Mouse (Mus musculus) G1E-ER4 (cell line): ENCODE results near the gene Olfr871. TPM values are rescaled to one million over a fixed set of nuclear protein-coding genes. Genes with fewer than 3 reads are reported as not detected.

Source experiments
- GATA1 ChIP-seq: IDR thresholded peaks from one replicate; pipeline ENCODE4 v1.8.0; 2012; ENCODE audit warnings: low read length, inconsistent platforms
- polyA plus RNA-seq: library from polyadenylated mRNA; stranded (reverse); fragments of >175 nt; gene quantifications from 2 replicates; pipeline ENCODE4 v1.2.3, GENCODE M21; 2012

The Olfr871 gene
- polyA plus RNA-seq = not detected in 2 replicates

DNA sequence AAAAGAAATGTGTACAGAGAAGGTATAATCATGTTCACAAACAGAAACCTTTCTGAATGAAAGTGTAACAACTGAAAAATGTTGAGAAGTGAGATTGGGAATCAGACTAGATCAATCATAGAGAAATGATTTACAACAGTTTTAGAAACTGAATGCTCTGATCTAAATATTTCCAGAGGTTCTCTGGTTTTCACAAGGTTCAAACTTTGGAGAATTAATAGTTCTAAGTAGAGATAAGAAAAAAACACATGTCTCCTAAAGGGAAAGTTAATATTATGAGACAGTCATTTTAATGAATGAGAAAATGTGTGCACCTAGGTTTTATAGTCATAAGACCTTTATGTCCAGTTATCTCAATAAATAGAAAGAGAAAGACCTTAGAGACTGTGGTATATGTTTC is at the start of gene Olfr871:
Gene Olfr871 (plus strand): TSS at position 301 of the 400 bp plus-strand sequence.
- no peak for TF ChIP-seq GATA1

DNA sequence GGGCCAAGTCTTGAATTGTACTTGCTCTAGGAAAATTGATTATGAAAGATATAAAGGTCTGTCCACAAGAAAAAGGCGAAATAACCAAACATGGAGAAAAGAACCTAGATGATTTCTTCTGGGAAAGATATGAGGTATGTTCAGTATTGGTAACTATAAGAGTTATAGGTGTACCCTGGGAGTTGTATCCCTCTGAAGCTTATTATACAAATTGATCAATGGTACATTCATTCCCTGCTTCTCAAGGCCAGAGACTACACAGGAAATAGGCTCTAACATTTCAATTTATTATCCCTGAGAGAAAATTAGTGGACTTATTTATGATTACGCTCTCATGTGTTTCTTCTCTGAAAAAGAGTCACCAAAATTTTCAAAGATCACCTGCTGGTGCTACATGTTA is 38.0 kb upstream of the Olfr871 start, which contains the start of gene Olfr870:
Gene Olfr870 (minus strand): TSS at position 101 of the 400 bp plus-strand sequence.
- no peak for TF ChIP-seq GATA1

- TF ChIP-seq GATA1 = no peak
These were observed 32.5 kb upstream of the Olfr871 start for GRCm38 (mm10) chr9:20179463-20179862.

GRCm38 (mm10) chr9:20202131-20202530 is 9.9 kb upstream of the Olfr871 start:
- TF ChIP-seq GATA1 = no peak

GRCm38 (mm10) chr9:20210812-20211211 is 1.2 kb upstream of the Olfr871 start:
- TF ChIP-seq GATA1 = no peak

DNA sequence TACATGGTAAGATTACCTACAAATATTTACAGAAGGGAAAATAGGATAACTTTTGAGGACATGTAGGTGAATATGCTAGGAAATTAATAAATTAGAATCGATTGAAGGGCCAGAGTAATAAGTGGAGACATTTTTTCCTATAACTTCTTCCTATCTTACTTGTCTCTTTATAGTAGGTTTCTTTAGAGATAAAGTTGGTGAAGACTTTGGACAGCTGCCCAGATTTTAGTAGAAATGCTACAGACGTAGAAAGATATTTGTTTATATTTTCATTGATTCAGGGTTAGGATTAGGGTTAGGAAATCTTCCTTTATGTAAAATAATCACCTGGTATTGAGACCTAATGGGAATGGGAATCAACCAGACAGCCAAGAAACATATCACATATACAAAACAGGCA is 530 bp upstream of the Olfr871 start:
- TF ChIP-seq GATA1 = no peak

GRCm38 (mm10) chr9:20236819-20237218 is 24.8 kb downstream of the Olfr871 start, which contains the start of gene Olfr872:
TSS of gene Olfr872 (plus strand) at chr9:20237119.
- TF ChIP-seq GATA1 = no peak

DNA sequence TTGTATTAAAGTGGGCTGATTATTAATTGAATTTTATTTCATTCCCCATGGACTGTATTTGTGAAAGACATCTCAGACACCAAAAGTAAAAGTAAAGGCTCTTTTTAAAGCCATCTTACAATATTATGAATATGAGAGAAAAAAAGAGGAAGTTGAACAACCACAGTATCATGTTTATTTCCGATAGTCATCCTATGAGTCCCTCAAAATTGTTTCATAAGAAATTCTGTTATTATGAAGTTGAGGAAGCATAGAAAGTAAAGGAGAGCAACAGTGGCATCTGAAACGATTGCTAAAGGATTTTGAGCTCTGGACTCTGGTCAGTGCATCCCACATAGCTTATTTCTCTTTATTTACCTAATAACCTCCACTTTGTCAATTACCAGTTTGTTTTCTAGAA is 25.4 kb downstream of the Olfr871 start:
- TF ChIP-seq GATA1 = no peak

Other genes starting within 250 kb of the Olfr871 start
- gene Olfr866, start 184.2 kb upstream of the Olfr871 start, polyA plus RNA-seq = not detected in 2 replicates
- not detected in 2 replicates for gene Olfr867, start 154.6 kb upstream of the Olfr871 start, polyA plus RNA-seq
- gene Olfr868, start 113.6 kb upstream of the Olfr871 start, polyA plus RNA-seq = not detected in 2 replicates
- gene Olfr869, start 83.2 kb upstream of the Olfr871 start, polyA plus RNA-seq = not detected in 2 replicates
- not detected in 2 replicates for gene Olfr870, start 38.1 kb upstream of the Olfr871 start, polyA plus RNA-seq
- gene Olfr872, start 24.9 kb downstream of the Olfr871 start, polyA plus RNA-seq = not detected in 2 replicates
- not detected in 2 replicates for gene Olfr39, start 70.1 kb downstream of the Olfr871 start, polyA plus RNA-seq
- not detected in 2 replicates for gene Olfr873, start 86.3 kb downstream of the Olfr871 start, polyA plus RNA-seq
- not detected in 2 replicates for gene Olfr18, start 123.9 kb downstream of the Olfr871 start, polyA plus RNA-seq
- gene Zfp560, start 173.0 kb downstream of the Olfr871 start, polyA plus RNA-seq = 1.3 and 2.6 TPM in 2 replicates
- gene Zfp26, start 248.0 kb downstream of the Olfr871 start, polyA plus RNA-seq = 0.11 and 0.18 TPM in 2 replicates